9 mouse cellular contexts compared by ENCODE assay signal in the genomic region with DNA sequence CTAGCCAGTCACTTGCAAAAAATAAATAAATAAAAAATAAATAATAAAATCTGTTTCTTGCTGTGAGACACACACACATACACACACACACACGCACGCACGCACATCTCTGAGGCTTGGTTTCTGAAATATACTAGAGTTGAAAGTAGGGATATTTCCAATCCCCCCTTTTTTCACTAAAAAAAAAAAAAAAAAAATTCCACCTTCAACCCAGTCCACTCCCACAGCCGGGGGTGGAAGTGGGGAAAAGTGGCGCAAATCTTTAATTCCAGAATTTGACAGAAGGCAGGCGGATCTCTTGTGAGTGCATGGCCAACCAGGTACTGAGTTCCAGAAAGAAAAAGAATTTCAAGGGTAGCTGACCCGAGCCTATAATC. TPM values are rescaled to one million over a fixed set of nuclear protein-coding genes. Genes with fewer than 3 reads are reported as not detected.
DNase-seq lines count a peak whose midpoint lies in the region; ATAC-seq and TF ChIP-seq lines count a peak whose summit lies in the region.
"Had no signal": no experiment of that assay in that cellular context is flagged by ENCODE, and none has a peak within 500 bp of the region (broad histone marks: within the 10 kb centered on the region; RNA-seq: fewer than 3 reads in every experiment).

No protein-coding gene starts in this region.

- WGBS in heart, embryonic 11.5 days (ENCODE audit: insufficient replicate concordance) = 36% methylated on average over 7 of the region's 7 CpGs
- WGBS in hindbrain, embryonic 13.5 days = 36% methylated on average over 7 of the region's 7 CpGs
- WGBS in midbrain, embryonic 10.5 days = 41% methylated on average over 7 of the region's 7 CpGs

- peaks cover 3% of the 10 kb centered on the region; the same call in 1 of the 2 replicates for H3K27me3 ChIP-seq in heart, embryonic 11.5 days (ENCODE audit: control insufficient read depth, insufficient read depth, low read length)
- H3K27me3 ChIP-seq in G1E (ENCODE audit: insufficient read depth, low read length) = peaks cover under 1% of the 10 kb centered on the region; the same call in 1 of the 2 replicates
- peaks cover 25% of the 10 kb centered on the region for H3K27me3 ChIP-seq in hindbrain, embryonic 13.5 days
- peaks cover 18% of the 10 kb centered on the region for H3K27me3 ChIP-seq in midbrain, embryonic 10.5 days (ENCODE audit: low read depth, poor library complexity, severe bottlenecking)

- no peaks in the 10 kb centered on the region for H3K36me3 ChIP-seq in heart, embryonic 11.5 days (ENCODE audit: control insufficient read depth, insufficient read depth, low read length)
- H3K36me3 ChIP-seq in G1E (replicated peaks) = peaks cover 7% of the 10 kb centered on the region
- no peaks in the 10 kb centered on the region for H3K36me3 ChIP-seq in hindbrain, embryonic 13.5 days
- H3K36me3 ChIP-seq in midbrain, embryonic 10.5 days = peaks cover 7% of the 10 kb centered on the region

- H3K4me3 ChIP-seq in heart, embryonic 11.5 days (ENCODE audit: low read depth, low read length) = peak overlapping the region; percentile 75
- peak overlapping the region; percentile 79; the same call in 1 of the 2 replicates for H3K4me3 ChIP-seq in G1E (ENCODE audit: low read depth, low read length)
- peak overlapping the region; percentile 67 for H3K4me3 ChIP-seq in hindbrain, embryonic 13.5 days
- H3K4me3 ChIP-seq in midbrain, embryonic 10.5 days = peak overlapping the region; percentile 82

- no peak for ATAC-seq in heart, embryonic 11.5 days (replicated peaks; ENCODE audit: insufficient number of reproducible peaks, low FRiP score, low TSS enrichment)
- ATAC-seq in G1E (ENCODE audit: extremely low read depth, insufficient number of reproducible peaks, low FRiP score, poor library complexity, severe bottlenecking) = no peak
- peak; percentile 22; the same call in 1 of the 2 replicates for ATAC-seq in hindbrain, embryonic 13.5 days (ENCODE audit: low FRiP score)

- no peak overlapping the region for H3K27ac ChIP-seq in heart, embryonic 11.5 days (ENCODE audit: low read depth, low read length)
- H3K27ac ChIP-seq in hindbrain, embryonic 13.5 days = no peak overlapping the region
- H3K27ac ChIP-seq in midbrain, embryonic 10.5 days (replicated peaks) = peak overlapping the region; percentile 99; the same call in 1 of the 2 replicates

- no peak for TF ChIP-seq CTCF in G1E (IDR thresholded peaks at IDR 0.05; ENCODE audit: low read depth, low read length)

- peak overlapping the region; percentile 88 for H3K4me2 ChIP-seq in heart, embryonic 11.5 days
- H3K4me2 ChIP-seq in hindbrain, embryonic 13.5 days = peak overlapping the region; percentile 79

- no peaks in the 10 kb centered on the region for H3K9me3 ChIP-seq in heart, embryonic 11.5 days (replicated peaks; ENCODE audit: control insufficient read depth, low read length)
- H3K9me3 ChIP-seq in G1E (replicated peaks) = no peaks in the 10 kb centered on the region
- H3K9me3 ChIP-seq in hindbrain, embryonic 13.5 days = no peaks in the 10 kb centered on the region
- H3K9me3 ChIP-seq in midbrain, embryonic 10.5 days (replicated peaks) = no peaks in the 10 kb centered on the region

- DNase-seq in heart, adult 9 months (ENCODE audit: low spot score in 2 of 2) = no peak
- no peak for DNase-seq in G1E (ENCODE audit: low spot score)
- no peak for DNase-seq in midbrain, embryonic 10.5 days (ENCODE audit: low spot score)
- DNase-seq in urinary bladder, postnatal 36 days (ENCODE audit: low spot score in 2 of 2) = no peak
- DNase-seq in adrenal gland, postnatal 36 days = no peak
- DNase-seq in retina, postnatal 1 day = no peak

- no peaks in the 10 kb centered on the region for H3K4me1 ChIP-seq in heart, embryonic 11.5 days (ENCODE audit: control insufficient read depth, insufficient read depth, low read length)
- peaks cover 25% of the 10 kb centered on the region for H3K4me1 ChIP-seq in G1E (ENCODE audit: insufficient read depth, low read depth, low read length)
- peaks cover 5% of the 10 kb centered on the region; the same call in 1 of the 2 replicates for H3K4me1 ChIP-seq in hindbrain, embryonic 13.5 days (replicated peaks)
- peaks cover 19% of the 10 kb centered on the region for H3K4me1 ChIP-seq in midbrain, embryonic 10.5 days

- H3K9ac ChIP-seq in heart, embryonic 11.5 days (ENCODE audit: low read depth, low read length) = no peak overlapping the region
- H3K9ac ChIP-seq in hindbrain, embryonic 13.5 days = no peak overlapping the region

RNA-seq across cellular contexts. Expression of a gene that starts 37.2 kb away (rescaled TPM):
- polyA plus RNA-seq in heart, embryonic 11.5 days (2014; fragmentation: Nextera tagmentation; extraction: Ambion mirVana) = 0.43 TPM in 1 of 2 replicates, not detected in the other
- total RNA-seq in G1E (2014; fragmentation: Nextera tagmentation) = not detected in 2 replicates
- 0.27 TPM in 1 of 2 replicates, not detected in the other for total RNA-seq in G1E (2017)
- polyA plus RNA-seq in G1E (2012) = not detected in 2 replicates
- polyA plus RNA-seq in hindbrain, embryonic 13.5 days (2015; fragmentation: Nextera tagmentation; extraction: Ambion mirVana) = not detected in 2 replicates
- 0.20 and 0.30 TPM in 2 replicates for polyA plus RNA-seq in midbrain, embryonic 10.5 days (2016; fragmentation: Nextera tagmentation; extraction: Ambion mirVana)
- not detected for total RNA-seq in adrenal gland, postnatal 36 days (2021)
- polyA plus RNA-seq: C2C12 had no signal
